Mouse (Mus musculus) kidney, adult 8-10 months (tissue): ENCODE data around the gene Tas1r3.

ENCODE experiments used
- DNase-seq, 2 experiments: peaks; one replicate each; pipeline ENCODE4 v3.0.0; 2022

Gene Tas1r3

DNA sequence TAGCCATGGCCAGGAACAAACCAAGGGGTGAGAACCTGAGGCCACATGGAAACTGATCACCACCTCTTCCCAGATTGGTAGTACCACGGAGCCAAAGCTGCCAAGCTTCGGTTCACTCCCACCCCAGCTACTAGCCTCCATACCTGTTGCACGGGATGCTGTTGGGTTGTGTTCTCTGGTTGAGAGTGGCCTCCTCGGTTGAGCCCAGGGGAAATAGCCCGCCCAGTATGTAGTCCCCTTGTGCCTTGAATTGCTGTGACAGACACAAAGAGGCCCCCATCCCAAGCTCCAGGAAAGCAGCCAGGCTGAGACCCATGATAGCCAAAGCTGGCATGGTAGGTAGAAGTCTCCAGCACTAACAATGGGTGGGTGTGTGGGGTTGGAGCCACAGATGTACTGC, at the start of gene Tas1r3:
Gene Tas1r3, minus strand, starts transcription at position 362 of the 400 bp plus-strand sequence.
- DNase-seq = no peak

DNA sequence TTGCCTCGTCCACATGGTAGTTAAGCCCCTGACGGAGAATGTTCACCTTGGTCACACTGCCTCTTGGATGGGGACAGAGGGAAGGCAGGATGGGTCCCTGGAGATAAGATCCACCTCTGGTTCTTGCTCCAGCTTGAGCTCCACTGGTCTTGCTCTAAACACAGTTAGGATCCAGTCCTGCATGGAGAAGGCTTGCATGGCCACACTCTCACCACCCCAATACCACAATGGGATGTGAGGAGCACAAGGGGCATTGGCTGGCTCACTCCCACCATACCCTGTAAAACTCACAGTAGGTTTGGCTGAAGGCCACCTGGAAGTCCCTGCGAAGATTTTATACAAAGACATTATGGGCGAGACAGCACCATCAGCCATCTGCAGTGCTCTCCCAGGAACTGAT, 45.6 kb upstream of the Tas1r3 start:
- no peak for DNase-seq

DNA sequence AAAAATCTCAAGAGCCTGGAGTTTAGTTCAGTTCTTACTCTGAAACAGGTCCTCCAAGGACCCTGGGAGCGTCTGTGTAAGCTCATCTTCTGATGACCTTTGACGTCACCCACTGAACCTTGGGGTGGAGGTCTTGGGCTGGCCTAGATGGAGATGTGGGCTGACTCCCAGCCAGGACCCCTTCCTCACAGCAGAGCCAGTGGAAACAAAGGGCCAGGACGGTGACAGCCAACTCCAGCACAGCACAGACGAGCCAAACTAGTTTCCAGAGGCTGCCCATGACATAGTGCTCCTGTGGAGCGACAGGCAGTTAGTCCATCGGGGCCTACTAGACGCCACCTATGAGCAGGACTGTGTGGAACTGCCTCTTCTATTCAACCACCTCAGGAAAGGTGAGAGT, 45.1 kb upstream of the Tas1r3 start:
- DNase-seq = no peak

DNA sequence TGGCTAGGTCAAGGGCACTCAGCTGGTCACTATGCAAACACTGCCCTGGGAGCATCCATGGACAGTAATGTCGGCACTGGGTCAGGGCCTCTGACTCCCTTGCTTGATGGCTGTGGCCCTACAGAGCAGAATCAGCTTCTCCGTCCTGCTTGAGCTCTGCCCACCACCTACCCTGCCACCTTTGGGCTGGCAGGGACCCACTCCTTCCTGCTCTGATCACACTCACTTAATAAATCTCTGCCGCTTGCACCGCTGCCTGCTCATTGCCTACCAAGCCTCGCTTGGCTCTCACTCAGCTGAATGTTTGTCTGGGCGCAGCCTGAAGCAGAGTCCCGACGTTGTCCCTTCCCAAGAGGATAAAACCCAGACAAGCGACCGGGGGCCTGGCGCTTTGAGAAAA, 43.8 kb upstream of the Tas1r3 start:
- no peak for DNase-seq

DNA sequence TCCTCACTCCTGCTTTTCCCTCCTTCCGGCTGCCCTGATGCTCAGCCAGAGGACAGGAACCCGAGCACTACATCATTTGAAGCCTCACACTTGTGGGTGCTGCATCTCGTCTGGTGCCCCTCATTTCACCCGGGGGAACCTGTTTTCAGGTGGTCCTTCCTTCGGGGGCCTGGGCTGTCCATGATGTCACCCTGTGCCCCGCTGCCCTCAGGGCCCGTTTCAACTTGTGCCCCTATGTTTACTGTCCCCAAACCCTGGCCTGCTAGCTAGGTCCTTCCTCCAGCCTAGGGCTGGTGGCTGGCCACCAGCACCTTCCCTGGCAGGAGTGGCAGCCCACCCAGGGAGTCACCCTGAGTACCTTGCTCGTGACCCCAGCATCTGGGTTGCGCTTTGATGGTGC, 43.0 kb upstream of the Tas1r3 start:
- no peak for DNase-seq

DNA sequence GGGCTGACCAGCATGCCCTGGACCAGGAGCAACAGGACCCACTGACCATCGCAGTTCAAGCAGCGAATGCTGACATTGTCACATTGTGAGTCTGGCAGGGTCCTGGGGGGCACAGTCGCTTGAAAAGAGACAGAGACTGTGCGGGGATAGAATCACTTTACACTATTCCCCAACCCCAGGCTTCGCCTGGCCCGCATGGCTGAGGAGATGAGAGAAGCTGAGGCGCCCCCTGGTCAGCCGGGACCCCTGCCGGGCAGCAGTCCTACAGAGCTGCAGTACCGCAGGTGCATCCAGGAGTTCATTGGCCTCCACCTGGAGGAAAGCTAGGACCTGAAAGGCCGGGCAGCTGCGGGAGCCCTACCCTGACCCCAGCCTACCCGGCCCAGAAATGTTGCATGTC, 42.5 kb upstream of the Tas1r3 start:
- DNase-seq = no peak

DNA sequence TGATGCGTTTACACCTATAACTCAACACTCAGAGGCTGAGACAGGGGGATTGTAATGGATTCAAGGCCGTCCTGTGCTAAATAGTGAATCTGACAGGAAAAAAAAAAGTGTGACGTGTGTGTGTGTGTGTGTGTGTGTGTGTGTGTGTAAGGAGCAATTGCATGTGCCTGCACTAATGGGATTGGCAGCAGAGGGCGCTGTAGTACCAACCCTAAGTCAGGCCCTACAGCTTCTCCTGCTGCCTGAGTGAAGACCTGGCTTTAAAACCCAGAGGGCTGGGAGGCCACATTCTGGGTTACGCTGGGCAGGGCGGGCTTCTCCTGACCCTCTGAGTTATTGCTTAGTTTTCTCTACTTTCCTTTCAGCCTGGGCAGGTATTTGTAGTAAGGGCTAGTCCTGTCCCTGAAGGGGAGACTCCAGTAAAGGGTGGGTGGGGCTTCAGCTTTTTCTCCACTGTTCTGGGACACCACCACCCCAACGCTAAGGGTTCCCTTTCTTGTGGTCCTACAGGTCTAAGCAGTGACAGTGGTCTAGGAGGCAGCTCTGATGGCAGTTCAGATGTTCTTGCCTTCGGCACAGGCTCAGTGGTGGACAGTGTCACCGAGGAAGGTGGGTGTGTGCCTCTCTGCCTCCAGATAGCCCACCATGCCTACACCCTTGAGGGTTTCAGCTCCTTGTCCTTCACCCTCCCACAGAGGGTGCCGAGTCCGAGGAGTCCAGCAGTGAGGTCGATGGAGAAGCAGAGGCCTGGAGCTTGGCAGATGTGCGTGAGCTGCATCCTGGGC, 41.3 kb upstream of the Tas1r3 start:
- peak in 1 of 2 experiments; percentile 38 for DNase-seq

DNA sequence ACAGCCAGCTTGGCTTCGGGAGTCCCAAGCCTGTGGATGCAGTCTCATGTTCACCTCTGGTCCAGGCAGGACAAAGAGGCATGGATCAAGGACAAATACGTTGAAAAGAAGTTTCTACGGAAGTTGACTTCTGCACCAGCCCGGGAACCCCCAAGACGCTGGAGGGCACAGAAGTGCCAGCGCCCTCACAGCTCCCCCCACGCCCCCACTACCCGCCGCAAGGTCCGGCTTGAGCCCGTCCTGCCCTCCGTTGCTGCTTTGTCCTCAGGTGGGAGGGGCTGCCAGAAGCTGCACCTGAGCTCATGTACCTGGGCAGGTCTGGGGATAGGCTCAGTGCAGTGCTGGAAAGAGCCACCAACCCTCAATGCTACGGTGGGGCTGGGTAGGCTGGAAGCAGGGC, 40.1 kb upstream of the Tas1r3 start:
- DNase-seq = no peak

DNA sequence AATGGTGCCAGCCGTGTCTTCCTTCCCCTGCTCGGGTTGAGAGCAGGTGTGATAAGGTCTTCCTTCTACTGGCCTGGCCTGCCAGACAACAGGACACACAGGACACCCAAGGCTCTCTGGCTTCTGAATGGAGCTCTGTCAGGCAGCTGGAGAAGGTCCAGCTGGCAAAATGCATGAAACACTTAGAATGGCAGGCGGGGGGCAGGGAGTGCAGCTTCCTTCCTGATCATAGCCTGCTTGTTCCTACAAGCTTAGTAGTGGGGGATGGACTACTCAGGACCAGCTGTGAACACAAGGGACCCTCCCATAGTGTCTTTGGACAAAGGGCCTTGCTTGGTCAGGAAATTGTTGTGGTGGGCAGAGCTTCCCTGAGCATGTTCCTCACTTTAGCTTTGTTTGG, 38.0 kb upstream of the Tas1r3 start:
- DNase-seq = no peak

DNA sequence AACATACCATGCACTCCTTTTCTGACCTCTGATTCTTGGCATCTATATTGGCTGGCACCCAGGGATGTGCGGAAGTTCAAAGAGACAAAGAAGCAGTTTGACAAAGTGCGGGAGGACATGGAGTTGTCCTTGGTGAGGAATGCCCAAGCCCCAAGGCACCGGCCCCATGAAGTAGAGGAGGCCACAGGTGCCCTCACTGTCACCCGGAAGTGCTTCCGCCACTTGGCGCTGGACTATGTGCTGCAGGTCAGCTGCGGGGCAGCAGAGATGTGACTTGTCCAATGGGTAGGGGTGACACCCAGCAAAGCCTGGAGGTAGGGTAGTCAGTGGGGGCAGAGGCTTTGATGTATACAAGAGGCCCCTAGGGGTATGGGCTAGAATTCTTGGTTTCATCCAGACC, 36.2 kb upstream of the Tas1r3 start:
- DNase-seq = no peak

DNA sequence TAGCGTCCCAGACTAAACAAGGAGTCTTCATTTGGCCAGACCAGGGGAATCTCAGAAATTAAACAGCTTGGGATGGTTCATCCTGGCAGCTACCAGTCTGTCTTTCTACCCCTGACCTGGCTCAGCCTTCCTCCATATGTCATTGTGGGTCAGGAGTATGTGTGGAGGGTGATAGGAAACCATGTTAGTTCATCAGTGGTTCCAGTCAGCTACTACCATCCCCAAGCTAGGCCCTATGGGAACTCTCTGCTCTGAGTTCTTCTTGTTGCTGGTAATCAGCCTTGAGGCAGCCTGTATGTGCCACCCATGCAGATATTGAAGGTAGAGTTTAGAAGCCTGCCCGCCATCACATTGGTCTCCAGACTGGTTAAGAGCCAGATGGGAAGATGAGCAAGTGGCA, 35.2 kb upstream of the Tas1r3 start:
- no peak for DNase-seq

DNA sequence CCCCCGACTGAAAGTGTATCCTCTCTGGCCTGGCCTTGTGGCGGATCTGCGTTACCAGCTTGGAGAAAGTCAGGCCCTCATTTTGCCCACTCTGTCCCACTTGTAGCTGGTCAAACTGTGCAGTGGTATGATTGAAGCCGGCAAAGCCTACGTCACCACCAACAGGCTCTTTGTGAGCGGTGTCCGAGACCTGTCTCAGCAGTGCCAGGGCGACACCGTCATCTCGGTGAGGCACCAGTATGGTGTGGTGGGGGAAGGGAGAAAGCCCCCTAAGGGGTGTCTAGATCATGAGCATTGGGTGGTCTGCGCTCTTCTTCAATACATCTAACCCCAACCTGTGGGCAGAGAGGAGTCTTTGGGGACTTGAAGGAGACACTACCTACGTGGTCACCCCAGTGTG, 33.3 kb upstream of the Tas1r3 start:
- no peak for DNase-seq

DNA sequence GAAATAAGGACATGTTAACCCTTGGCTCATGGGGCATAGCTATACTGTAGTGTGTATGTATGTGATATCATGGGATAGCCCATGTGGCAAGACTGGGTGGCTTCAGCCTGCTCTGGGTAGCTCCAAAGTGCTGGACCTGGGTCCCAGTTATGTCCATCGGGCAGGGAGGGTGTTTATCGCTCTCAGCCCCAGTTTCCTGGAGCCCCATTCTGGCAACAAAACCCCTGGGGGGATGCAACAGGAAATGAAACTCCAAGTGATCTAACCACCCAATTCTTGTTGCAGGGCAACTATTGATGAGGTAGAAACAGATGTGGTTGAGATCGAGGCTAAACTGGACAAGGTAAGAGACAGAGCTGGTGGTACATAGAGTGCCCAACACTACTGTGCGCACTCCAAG, 32.7 kb upstream of the Tas1r3 start:
- no peak for DNase-seq

DNA sequence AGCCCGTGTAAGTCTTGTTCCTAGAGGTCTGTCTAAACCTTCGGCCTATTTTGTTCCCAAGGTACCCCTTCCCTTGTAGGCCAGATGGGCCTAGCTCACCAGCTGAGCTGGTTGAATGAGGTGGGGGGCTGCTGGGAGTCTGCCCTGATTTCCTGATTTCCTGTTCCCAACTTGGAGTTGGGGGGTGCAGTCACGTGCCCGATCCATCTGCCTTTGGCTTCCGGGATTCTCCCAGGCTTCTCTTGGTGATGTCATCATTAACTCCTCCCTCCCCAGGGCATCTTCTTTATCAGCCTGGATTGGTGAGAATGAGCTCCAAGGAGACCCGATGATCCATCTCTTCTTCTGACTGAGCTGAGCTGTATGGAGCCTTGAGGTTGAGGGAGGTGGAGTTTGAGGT, 32.1 kb upstream of the Tas1r3 start:
- DNase-seq = peak; percentile 43 to 60

DNA sequence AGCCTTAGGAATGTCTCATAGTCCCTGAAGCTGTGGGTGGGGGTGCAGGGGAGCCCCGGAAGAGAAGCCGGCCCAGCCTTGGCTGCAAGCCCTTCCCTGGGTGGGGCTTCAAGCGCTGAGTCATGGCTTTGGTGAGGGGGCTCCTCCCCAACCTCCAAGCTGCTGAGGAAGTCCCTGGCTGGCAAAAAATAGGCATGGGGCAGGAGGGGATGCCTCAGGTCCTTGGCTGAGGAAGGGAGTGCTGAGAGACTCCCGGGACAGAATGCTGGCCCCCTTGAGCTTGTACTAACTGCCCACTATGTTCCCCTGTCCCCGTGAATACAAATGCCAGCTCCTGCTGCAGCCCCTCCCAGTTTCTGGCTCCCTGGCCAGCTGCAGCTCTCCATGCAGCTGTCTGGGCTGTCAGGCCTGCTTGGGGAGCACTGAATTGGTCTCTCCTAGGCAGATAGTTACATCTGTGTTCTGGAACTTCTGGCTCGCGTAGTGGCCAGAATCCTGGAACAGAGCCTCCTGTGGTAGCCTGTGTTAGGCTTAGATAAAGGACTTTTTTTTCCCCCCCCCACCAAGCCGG, 31.2 kb upstream of the Tas1r3 start:
- DNase-seq = peak; percentile 55 to 60

DNA sequence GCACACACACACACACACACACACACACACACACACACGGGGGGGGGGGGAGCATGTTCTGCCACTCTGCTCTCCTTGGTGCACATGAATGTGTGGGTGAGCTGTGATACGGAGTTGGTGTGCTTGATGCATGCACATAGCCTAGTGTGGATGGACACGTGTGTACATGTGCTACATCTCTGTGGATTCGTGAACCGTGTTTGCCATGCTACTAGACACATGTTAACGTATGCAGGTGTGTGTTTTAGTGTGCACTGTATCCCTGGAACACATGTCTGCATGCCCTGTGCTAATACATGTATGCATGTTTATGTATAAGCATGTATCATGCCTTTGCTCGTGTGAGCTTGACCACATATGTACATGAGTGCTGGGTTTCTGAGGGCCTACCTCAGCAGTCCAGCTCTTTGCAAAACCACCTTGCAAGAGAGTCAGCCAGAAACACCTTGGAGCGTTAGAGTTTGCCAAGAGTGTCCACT, 30.1 kb upstream of the Tas1r3 start:
- DNase-seq = no peak

DNA sequence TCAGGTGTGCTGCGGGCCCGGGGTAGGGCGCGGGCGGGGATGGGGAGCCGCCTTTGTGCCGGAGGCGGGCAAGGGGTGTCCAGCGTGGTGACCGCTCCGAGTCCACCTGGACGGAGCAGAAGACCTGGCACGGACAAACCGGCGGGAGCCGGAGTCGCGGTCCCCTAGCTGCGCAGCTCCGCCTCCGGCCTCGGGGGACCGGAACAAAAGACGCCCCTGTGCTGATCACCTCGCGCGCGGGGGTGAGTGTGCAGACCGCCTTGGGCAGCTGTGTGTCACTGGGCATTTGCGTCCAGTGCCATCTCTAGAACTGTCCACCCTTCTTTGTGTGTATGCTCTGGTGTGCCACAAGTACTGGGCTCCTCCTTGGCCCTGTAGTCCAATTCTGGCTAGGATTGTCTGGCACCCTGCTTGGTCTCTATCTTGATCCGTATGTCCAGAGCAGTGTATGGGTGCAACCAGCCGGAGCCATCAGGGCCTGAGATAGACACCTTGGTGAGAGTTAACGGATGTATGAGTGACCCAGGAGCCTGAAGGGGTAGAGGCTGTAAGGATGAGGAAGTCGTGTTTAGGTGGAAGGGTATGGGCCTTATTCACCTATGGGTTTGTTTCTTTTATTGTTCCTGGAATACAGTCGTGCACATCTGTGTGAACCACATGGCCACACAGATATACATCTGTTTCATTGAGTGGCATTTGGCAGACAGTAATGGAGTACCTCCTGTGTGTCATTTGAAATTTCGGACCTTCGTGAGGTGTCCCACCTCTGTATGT, 29.5 kb upstream of the Tas1r3 start:
- DNase-seq = peak in 1 of 2 experiments; percentile 26

DNA sequence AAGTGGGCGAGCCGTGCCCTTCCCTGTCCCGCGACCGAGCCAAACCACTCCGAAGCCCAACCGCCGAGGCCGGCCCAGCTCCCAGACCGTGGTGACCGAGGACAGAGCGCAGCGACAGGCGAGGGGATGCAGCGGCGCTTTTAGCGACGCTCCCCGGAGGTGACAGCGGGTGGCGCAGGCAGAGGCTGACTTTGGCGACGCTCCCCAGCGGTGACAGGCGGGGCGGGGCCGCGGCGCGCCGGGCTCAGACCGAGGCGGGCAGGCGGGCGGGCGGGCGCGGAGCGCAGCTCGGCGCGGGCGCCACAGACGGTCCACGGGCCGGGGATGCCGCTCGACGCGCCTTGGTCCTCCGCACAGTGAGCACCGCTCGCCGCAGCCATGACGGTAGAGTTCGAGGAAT, 28.9 kb upstream of the Tas1r3 start:
- peak; percentile 61 to 74 for DNase-seq

DNA sequence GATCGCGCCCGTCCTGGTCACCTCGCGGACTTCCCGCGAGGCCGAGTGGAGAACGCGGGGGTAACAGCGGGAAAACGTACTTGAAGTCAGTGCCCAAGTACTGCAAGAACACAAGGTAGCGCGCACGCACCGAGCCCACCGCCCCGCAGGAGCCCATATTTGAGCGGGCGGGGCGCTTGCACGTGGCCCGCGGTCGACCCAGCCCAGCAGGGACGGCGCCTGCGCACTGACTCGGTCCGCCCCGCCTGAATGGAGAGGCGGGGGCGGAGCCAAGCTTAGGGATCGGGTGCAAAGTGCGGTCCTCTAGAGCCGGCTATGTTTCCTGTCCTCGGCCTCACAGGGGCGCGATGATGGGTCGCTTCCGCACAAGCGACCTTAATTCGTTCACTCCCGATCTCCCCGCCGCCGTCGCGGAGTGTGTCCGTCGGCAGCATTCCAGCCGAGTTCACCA, 28.4 kb upstream of the Tas1r3 start, which contains the start of the genes Pusl1 and Acap3:
Gene Pusl1, minus strand, starts transcription at position 231 of the 451 bp plus-strand sequence.
Gene Acap3, plus strand, starts transcription at position 272 of the 451 bp plus-strand sequence.
- DNase-seq = peak; percentile 93 to 97

DNA sequence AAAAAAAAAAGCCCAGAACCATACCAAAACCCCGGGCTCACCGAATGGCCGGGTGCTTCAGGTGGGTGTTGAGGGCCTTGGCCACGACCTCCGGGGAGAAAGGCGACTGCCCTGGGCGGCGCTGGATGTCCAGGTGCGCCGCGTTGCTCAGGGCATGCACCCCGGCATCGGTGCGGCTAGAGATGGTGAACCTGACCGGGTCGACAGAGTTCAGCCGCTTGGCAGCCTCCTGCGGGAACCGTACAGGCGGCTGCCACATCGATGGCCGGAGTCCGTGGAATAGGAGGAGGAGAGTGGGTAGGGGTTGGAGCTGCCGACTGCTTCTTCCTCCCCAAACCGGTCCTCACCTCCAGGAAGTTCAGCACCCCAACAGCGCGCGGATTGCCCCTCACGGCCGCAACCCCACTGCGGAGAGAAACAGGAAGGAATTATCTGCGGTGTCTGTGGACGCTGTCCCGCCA, 27.9 kb upstream of the Tas1r3 start:
- no peak for DNase-seq

DNA sequence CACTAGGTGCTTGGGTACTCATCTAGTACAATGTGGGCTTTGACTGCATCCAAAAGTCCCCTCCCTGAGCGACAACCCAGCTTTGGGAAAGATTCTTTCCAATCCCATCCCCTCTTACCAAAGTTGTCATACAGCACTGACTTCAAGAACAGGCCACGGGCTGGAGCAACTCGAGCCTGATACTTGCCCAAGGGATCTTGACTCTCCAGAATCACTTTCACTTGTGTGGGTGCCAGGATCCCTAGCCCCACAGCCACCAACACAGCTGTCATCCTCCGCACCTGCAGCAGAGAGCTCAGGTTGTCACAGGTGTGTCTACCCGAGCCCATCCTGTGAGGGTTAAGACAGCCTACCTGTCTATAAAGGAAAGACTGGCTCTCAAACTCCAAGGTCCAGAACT, 26.2 kb upstream of the Tas1r3 start:
- DNase-seq = peak in 1 of 2 experiments; percentile 1

DNA sequence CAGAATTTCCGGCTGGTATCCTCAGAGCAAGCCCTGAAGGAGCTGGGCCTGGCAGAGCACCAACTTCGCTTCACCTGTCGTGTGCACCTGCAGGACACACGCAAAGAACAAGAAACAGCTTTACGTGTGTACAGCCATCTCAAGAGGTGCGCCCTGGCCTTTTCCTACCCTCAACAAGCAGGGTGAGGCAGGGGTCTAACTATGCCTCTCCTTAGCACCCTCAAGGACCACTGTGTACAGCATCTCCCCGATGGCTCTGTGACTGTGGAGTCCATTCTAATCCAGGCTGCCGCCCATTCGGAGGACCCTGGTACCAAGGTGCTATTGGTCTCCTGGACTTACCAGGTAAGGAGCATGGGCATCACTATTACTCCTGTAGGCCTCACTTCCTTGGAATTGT, 25.0 kb upstream of the Tas1r3 start:
- DNase-seq = no peak

DNA sequence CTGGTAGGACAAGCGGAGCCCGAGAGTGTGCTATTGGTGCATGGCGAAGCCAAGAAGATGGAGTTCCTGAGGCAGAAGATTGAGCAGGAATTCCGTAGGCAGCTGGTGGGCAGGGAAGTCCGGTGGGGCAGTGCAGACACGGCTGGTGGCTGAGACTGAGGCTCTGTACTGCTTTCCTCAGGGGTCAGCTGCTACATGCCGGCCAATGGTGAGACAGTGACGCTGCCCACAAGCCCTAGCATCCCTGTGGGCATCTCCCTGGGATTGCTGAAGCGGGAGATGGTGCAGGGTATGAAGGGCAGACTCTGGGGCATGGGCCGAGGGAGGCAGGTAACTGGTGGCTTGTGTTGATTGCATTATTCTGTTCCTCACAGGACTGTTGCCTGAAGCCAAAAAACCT, 24.5 kb upstream of the Tas1r3 start:
- no peak for DNase-seq

DNA sequence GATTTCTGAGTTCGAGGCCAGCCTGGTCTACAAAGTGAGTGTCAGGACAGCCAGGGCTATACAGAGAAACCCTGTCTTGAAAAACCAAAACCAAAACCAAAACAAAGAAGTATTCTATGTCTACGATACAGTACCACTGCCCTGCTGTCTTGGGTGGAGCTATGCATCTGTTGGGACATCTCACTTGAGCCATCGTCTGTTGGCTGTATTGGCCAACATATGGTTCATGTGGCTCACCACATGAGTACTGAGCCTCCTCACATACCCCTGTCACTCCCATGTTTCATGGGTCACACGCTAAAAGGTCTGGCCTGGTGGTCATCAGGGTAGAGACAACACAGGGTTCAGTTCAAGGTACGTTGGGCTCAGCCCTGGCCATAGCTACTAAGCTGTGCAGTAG, 23.2 kb upstream of the Tas1r3 start:
- no peak for DNase-seq
